Mouse (Mus musculus) kidney, embryonic 15.5 days (tissue): ENCODE results near the gene Gm49394. TPM values are rescaled to one million over a fixed set of nuclear protein-coding genes. Genes with fewer than 3 reads are reported as not detected.

ENCODE experiments used
- ATAC-seq: fragments of 200-750 bp; cut with Nextera tagmentation; replicated peaks from 2 replicates; pipeline ENCODE4 v1.8.0; 2017; ENCODE audit warnings: moderate TSS enrichment; ENCODE audit not compliant: low FRiP score
- H3K27ac ChIP-seq: fragments of 300-500 bp; sonication (generic); 2 replicates; pipeline ENCODE4 v1.5.1; 2015; ENCODE audit warnings: mild to moderate bottlenecking, inconsistent platforms
- H3K27me3 ChIP-seq: fragments of 300-500 bp; sonication (generic); 2 replicates; pipeline ENCODE4 v1.6.1; 2015; ENCODE audit warnings: inconsistent platforms
- H3K36me3 ChIP-seq: fragments of 300-500 bp; sonication (generic); 2 replicates; pipeline ENCODE4 v1.6.1; 2015; ENCODE audit warnings: inconsistent platforms
- H3K4me1 ChIP-seq: fragments of 300-500 bp; sonication (generic); 2 replicates; pipeline ENCODE4 v1.6.1; 2015; ENCODE audit warnings: inconsistent platforms
- H3K4me2 ChIP-seq: fragments of 300-500 bp; sonication (generic); 2 replicates; pipeline ENCODE4 v1.6.1; 2015; ENCODE audit warnings: moderate library complexity, mild to moderate bottlenecking, inconsistent platforms
- H3K4me3 ChIP-seq: fragments of 300-500 bp; sonication (generic); replicated peaks from 2 replicates; pipeline ENCODE4 v1.5.1; 2015; ENCODE audit warnings: mild to moderate bottlenecking, inconsistent platforms
- H3K9ac ChIP-seq: fragments of 300-500 bp; sonication (generic); 2 replicates; pipeline ENCODE4 v1.6.1; 2015; ENCODE audit warnings: mild to moderate bottlenecking, inconsistent platforms
- H3K9me3 ChIP-seq: fragments of 300-500 bp; sonication (generic); replicated peaks from 2 replicates; pipeline ENCODE4 v1.6.1; 2016; ENCODE audit warnings: inconsistent platforms
- WGBS: fragments of 180-500 bp; shearing (Covaris S2); methylation state at CpG from one replicate; pipeline ENCODE4 v1.1.7; 2015; ENCODE audit warnings: mixed read lengths; 5-methylcytosine and 5-hydroxymethylcytosine counted together
- microRNA counts: library from miRNA; unstranded; fragments of <30 nt; microRNA quantifications from one replicate; lab custom pipeline; 2016
- microRNA-seq: library from miRNA; unstranded; fragments of <30 nt; microRNA quantifications from one replicate; pipeline ENCODE4, GENCODE M21; 2016
- polyA plus RNA-seq: library from polyadenylated mRNA; unstranded; fragments of >200 nt; fragmentation: Nextera tagmentation; extraction: Ambion mirVana; gene quantifications from 2 replicates; pipeline ENCODE4 v1.2.1, GENCODE M21; 2015

The Gm49394 gene
- polyA plus RNA-seq, 1 experiment from 2014 or later, result not detected

DNA sequence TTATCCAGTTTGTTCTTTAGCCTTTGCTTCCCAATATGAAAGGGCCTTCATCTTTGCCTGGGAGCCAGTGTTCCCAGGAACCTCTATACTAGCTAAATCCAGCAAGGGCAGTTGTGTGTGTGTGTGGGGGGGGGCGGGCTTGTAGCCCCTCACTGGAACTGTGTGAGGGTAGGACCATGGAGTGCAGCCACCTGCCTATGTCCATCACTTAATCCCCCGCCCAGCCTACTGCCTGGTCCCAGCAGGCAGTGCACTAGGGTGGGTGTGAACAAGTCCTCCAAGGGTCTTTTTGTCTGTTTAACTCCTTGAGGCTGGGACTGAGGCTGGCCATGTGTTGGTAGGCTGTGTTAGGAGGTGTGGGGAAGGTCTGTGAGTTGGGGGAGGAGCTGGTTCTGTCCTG, 56.7 kb downstream of the Gm49394 start:
- Histone ChIP-seq H3K4me3 (no peak overlapping the region), H3K4me1 (peaks cover 44% of the 10 kb centered on the region), H3K36me3 (no peaks in the 10 kb centered on the region), H3K27ac (no peak overlapping the region), H3K9ac (no peak overlapping the region), H3K9me3 (no peaks in the 10 kb centered on the region), H3K4me2 (no peak overlapping the region), H3K27me3 (no peaks in the 10 kb centered on the region)
- WGBS, result 56% methylated on average over 2 of the region's 2 CpGs
- ATAC-seq, result no peak

GRCm38 (mm10) chr7:142610627-142611406, 58.9 kb downstream of the Gm49394 start:
- H3K9me3 ChIP-seq, result no peaks in the 10 kb centered on the region
- H3K9ac ChIP-seq, result peak overlapping the region; percentile 33; the same call in 1 of the 2 replicates
- H3K27ac ChIP-seq, result peak overlapping the region; percentile 89
- 3% methylated on average over 12 of the region's 12 CpGs for WGBS
- 0 out of 2 replicates have a peak overlapping the region, but pooled peaks have one; percentile 10 for H3K4me3 ChIP-seq
- peaks cover 44% of the 10 kb centered on the region for H3K4me1 ChIP-seq
- peak; percentile 97 for ATAC-seq
- H3K27me3 ChIP-seq, result no peaks in the 10 kb centered on the region
- H3K4me2 ChIP-seq, result peak overlapping the region; percentile 53
- no peaks in the 10 kb centered on the region for H3K36me3 ChIP-seq

DNA sequence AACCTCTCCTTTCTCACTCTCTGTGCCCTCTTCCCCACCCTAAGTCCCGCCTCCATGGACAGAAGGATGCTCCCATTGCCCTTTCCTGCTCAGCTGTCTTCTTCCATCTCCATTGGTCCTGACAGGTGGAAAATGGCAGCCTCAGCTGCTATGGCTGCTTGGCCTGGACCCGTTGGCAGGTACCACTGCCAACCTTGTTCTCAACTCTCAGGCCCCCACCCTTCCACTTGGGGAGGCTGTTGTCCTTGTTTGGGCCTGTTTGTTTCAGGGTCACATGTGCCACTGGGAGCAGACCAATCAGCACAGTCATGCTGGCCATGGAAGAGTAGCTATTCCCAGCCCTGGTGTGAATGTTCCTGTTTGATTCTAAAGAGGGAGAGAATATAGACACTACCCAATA, 68.8 kb downstream of the Gm49394 start:
- Histone ChIP-seq H3K9me3 (no peaks in the 10 kb centered on the region), H3K36me3 (no peaks in the 10 kb centered on the region), H3K4me1 (peaks cover 26% of the 10 kb centered on the region), H3K9ac (no peak overlapping the region), H3K4me2 (no peak overlapping the region), H3K27me3 (no peaks in the 10 kb centered on the region), H3K27ac (no peak overlapping the region), H3K4me3 (no peak overlapping the region)
- ATAC-seq, result no peak
- 93% methylated on average over 2 of the region's 2 CpGs for WGBS

MicroRNAs encoded within 50 kb of the gene (microRNA counts, 519-probe panel; counts per million panel counts)
- microRNA mmu-miR-483 (lab: Ali Mortazavi, UCI), result 2,245 counts per million, percentile 27 among the panel's probes with 10 or more counts

Small RNA genes lying within 50 kb of the gene (microRNA-seq; reads per million reads assigned to microRNA genes)
- gene Mir483, result 1,030 reads per million, percentile 80 among the genes with 10 or more reads in this experiment

Other genes starting within 250 kb of the Gm49394 start
- 0.62 and 1.3 TPM in 2 replicates for gene Syt8, start 235.1 kb downstream of the Gm49394 start, polyA plus RNA-seq
- gene Tnni2, start 228.1 kb downstream of the Gm49394 start, polyA plus RNA-seq, result 19.0 and 45.8 TPM in 2 replicates
- gene Lsp1, start 209.1 kb downstream of the Gm49394 start, polyA plus RNA-seq, result 115 and 139 TPM in 2 replicates
- gene Tnnt3, start 171.1 kb downstream of the Gm49394 start, polyA plus RNA-seq, result 23.5 and 46.2 TPM in 2 replicates
- 25.8 and 26.8 TPM in 2 replicates for gene Mrpl23, start 137.3 kb downstream of the Gm49394 start, polyA plus RNA-seq
- gene Igf2, start 3.1 kb downstream of the Gm49394 start, polyA plus RNA-seq, result 693 and 696 TPM in 2 replicates
- gene Ins2, start 73.4 kb upstream of the Gm49394 start, polyA plus RNA-seq, result 0.88 TPM in 1 of 2 replicates, not detected in the other